Mouse (Mus musculus): ENCODE results near the gene Frmd4a.
"Not testable (repeated sequence)": the region's sequence is repeated elsewhere in the genome, so short reads cannot be mapped to it uniquely, and the experiment has no call there.

The Frmd4a gene

DNA sequence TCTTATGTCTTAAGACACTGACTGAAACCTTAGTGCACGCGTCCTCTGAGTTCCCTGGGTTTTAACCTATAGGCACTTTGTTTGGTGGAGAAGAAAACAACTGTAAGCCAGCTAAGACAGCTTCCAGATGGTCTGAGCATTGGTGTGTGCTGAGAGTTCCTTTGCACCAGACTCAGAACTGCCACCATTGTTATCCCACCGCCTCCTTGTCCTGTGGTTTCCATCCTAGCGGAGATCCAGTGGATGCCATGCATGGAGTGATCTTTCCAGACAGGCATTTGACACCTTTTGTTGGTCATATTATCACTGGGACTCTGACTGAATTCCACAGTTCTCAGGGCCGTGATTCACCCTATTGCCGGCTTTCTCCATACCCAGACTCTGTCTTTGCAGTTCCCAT lies 205.8 kb downstream of the Frmd4a start:
- no peak for DNase-seq

DNA sequence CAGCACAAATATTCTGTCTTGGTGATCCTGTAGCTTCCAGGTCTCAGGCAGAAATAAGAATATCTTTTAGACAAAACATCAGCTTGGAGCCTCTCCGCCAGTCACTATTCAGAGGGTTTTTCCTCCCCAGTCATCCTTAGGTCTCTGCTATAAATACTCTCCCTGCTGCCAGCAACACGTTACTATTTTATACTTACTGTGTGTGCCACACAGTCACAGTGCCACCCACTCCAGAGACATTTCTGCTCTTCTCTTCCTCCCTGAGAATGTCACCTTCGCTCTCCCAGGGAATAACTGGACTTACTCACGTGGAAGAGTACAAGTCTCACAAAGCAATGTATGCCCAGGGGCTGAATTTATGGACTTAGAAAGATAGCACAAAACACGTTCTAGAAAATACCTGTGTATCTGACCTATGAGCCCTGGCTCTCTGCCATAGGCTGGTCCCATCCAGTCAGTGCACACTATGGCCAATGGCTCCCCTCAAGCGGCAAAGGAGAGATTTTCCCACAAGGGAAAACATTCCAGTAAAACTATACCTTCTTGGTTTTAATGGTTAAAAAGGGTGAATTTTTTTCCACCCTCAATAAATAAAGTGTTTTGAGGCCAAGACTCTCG lies 209.5 kb downstream of the Frmd4a start:
- peak; percentile 42 for DNase-seq

DNA sequence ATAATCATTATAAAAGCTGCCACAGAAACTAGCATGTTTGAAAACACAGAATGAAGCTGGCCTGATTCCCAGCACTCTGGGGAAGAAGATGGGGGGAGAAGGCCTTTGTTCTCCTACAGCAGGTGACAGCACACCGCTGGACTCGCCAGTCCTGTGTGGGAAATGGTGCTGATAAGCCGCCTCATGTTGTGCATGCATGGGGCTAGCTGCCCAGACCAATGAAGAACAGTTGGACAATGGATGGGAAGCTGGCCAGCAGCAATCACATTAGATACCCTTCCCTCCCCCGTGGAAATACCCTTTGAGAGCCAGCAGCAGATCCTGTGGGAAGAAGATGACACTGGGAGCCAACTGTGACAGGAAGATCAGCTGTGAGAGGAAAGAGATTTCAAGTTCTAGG lies 210.0 kb downstream of the Frmd4a start:
- peak; percentile 67 for DNase-seq

DNA sequence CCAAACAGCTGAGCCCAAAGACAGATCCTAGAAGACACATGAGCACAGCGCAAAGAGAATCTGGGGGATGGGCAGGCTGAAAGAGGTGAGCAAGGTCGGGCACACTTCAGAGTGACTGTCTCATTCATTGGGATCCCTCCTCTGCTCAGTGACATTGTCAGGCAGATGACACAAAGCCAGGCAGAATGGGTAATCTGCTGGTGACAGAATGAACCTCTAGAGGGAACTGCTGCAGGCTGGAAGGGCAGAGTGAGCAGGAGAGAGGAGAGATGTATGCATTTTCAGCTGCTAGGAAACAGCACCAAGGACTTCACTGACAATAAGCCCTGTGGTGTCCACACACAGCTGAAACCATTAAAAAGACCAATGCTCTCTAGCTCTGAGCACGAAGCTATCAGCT lies 211.0 kb downstream of the Frmd4a start:
- no peak for DNase-seq

DNA sequence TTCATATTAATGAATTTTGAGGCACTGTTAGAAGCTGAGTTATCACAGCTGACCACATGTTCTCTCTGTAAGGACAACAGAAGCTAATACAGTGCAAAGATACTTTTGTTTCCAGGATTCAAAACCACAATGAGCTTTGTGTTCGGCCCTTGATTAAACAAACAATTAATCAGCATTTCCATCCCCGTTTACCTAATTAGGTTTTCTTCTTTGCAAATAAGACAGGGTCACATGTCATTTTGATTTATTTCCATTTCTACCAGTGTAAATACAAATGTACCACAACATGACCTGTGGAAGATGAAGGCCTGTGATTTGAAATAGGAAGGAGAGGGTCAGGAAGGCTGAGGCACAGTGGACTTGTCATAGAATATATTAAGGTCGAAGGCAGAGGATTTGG lies 214.8 kb downstream of the Frmd4a start:
- DNase-seq, result no peak

DNA sequence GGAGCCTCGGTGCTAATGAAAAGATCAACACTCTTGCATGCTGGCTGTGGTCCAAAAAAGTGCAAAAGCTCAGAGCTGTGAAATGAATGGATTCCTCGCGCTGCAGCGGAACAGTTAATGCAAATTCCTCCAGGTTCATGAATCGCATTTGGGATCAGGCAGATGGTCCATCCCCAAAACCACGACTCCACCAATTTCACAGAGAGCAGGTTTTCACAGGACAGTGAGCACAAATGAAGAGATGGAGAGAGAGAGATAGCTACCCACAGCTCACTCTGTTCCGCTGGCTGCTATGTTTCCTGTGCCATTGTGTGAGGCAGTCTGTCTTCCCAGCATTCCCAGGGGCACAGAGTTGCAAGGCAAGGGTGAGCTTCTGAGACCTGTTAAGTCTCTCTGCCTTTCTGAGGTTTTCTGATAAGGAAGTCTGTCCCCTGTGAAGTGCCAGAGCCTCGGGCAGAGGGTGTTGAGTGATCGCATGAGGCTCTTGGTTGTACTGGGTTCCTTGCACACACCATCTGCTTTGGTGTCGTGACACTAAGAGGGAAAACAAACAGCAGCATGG lies 215.3 kb downstream of the Frmd4a start:
- DNase-seq, result no peak

DNA sequence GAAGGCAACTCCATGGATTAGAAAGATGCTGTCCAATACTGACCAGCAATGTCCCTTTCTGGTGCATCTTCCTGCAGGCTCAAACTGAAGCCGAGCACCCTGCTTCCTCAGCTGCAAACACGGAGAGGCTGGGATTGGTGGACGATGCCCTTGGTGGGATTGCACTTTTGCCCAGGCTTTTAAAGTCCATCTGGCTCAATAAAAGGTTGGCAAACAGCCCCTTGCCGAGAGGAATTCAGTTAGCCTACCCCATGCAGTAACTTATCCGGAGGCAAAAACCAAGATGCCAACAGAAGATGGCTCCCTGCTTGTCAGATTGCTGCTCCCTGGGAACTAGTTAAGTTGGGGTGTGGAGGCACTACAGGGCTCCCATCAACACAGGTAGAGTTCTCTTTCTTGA lies 220.2 kb downstream of the Frmd4a start:
- no peak for DNase-seq

DNA sequence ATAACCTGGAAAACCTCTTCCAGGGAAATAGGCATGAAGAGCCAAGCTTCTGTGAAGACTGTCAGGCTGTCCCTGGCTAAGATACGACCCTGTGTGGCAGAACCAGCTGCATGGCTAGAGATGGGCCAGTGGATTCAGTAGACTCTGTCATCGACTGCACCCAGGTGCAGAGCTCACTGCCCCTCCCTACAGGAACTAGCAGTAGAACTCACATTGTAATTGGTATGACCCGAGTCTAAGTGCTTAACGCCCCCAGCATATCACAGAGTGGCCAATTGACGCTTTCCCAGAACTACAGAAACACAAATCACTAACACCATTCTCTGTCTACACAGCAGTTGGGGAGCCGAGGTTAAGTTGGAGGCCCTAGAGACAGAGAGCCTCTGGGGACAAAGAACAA lies 232.2 kb downstream of the Frmd4a start:
- no peak for DNase-seq

DNA sequence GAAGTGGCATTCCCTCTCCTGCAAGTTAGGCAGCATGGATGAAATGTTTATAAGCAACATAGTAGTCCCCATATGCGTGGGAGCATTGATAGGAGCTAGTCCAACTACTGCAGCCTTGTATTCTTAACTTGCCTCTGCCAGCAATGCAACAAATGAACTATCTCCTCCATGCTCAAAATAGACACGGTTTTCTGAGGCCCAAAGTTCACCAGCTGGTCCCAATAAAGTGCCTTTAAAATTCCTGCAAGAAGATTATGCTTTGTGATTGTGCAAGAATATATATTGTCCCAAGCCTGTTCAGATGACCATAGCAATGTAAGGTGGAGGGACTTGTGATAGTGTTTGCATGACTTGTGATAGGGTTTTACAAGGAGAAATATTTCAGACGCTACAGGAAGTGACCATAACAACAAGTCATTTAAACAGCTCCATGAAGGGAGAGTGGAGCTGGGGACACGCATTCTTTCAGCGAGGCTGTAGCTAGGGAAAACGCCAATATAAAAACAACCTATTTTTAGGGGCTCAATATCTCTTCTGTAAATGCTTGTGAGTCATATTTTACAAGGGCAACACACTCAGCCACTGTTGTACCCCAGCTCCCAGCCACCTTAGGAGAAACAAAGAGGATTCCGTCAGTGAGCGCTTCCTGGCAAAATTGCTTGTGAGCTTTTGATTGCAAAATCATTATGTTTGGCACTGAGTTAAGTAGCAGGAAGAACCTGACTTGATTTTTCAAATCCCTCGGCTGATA lies 235.2 kb downstream of the Frmd4a start:
- DNase-seq, result peak; percentile 8

DNA sequence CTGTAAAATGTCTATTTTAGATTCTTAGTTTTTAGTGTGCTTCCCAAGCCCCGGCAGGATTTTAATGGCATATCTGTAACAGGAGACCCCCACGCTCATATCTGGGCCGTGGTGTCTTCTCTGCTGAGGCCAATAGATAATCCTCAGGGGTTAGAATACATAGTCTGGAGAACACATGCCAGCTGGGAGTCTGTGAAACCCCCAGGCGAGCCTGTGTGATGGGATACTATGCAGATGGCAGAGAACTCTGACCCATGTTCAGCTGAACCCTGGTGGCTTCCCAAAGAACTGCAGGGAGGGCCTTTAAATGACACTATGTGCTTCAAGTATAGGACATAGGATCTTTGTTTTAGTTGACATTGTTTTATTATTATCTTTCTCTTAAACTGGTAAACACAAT lies 235.8 kb downstream of the Frmd4a start:
- DNase-seq, result peak; percentile 33

DNA sequence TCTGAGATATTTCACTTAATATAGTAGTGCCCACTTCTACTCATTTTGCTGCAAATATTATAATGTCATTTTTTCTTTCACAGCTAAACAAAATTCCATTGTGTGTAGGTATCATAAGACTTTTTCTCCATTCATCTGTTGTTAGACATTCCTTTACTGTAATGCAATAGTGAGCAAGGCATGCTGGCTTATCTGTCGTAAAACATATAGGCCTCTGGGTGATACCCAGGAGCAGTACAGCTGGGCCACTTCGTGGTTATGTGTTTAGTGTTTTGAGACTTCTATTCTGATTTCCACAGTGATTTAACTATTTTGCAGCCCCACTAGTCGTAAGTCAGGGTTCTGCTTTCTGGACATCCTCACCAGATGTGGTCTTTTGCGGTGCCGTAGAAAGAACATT lies 236.6 kb downstream of the Frmd4a start:
- no peak for DNase-seq

DNA sequence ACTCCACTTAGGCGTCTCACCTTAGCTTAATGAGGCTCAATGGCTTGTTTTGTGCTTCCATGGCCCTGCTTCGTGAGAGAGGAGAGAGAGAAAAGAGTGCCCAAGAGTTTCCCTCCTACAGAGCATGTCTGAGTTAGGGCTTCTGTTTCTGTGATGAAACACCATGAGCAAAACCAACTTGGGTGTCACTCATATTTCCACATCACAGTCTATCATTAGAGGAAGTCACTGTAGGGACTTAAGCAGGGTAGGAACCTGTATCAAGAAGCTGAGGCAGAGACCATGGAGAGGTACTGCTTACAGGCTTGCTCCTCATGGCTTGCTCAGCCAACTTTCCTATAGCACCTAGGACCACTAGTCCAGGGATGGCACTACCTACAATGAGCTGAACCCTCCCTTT lies 238.7 kb downstream of the Frmd4a start:
- DNase-seq, result no peak

DNA sequence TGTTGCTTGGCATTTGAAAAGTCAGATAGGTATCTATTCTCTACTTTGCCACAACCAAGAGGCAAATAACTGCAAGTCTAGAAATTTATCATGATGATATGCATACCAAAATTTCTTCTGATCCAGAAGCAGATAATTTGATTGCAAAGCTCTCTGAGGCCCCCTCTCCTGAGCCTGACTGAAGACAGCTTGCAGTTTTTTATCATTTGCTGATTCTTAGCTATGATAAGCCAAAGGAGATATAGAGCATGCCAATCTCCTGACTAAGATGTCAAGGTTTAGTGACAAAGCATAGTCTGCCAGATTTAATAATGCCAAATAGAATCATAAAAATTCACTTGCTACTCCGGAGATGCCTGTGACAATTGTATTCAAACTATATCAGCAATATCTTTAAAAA lies 240.1 kb downstream of the Frmd4a start:
- no peak for DNase-seq

DNA sequence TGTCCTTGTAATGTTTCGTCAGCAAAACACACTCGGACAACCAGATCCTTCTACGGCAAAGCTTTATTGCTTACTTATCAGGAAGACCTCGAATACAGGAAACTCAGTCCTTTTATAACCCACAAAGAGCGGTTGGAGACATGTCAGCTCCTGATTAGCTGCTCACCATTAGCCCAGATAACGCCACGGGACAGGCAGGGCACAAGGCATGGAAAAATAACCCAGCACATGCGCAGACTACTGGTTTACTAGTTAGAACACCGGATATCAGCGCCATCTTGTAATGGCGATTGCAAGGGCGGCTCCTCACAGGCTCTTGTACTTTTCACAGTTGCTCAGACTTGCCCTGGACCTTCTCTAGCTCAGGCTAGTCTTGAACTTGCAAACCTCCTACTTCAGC lies 241.3 kb downstream of the Frmd4a start:
- DNase-seq, result not testable (repeated sequence)

DNA sequence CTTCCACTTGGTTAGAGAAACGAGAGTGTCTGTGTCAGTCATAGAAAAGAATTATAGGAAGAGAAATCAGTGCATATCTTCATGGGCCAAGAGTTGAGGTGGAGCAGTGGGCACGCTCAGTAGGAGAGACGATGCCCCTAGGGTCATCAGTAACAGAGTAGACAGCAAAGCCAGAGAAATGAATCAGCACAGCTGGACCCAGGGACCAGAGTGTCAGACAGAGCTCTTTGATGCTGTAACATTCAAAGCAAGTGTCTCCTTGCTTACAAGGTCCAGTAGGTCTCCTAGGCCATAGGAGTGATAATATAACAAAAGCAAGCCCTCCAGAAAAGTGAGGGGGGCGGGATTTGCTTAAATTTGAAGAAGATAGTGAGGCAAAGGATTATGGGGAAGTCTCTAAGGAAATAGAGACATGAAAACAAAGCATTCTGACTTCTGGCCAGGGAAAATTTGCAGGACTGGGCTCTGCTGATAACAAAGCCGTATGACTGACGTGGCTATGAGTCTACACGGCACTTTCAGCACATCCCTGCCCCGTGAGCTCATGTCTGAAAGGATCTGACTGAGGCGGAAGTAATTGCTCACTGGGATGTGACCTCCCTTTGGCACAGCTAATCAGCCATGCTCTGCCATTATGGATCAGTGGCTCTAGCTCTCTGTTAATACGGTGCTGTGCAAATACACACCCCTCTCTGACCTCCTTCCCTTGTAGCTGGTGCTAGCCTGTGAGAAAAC lies 243.0 kb downstream of the Frmd4a start:
- no peak for DNase-seq

DNA sequence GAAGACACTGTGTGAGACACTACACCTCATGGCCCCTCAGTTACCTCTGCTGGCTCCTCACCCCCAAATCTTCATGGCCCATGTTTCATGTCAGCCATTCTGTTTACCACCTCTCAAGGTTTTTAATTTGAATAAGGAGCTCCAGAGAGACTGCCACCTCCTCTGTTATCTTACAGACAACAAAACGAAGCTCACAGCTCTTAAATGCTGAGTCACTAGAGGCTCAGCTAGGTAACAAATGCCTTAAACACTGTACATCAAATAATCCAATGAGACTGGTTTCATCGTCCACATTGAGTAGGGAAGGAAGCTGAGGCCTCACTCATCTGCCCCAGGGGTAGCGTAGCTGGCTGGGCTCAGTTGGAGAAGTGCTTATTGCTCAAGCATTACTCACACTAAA lies 245.2 kb downstream of the Frmd4a start:
- DNase-seq, result no peak

DNA sequence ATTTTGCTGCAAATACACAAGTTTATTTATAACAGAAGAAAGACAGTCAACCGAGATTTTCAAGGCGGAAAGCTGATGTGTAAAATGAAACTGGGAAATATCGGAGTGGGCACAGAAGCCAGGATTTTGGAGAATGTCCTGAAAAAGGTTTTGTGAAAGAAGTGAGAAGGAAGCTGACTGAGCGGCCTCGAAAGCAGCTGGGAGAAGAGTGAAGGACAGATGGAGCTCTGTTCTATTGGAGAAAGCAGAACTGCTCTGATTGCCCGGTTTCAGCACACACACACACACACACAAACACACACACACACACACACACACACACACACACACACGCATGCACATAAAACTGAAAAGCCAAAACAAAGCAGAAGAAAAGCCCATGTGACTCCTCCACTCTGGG lies 249.9 kb downstream of the Frmd4a start:
- no peak for DNase-seq

DNA sequence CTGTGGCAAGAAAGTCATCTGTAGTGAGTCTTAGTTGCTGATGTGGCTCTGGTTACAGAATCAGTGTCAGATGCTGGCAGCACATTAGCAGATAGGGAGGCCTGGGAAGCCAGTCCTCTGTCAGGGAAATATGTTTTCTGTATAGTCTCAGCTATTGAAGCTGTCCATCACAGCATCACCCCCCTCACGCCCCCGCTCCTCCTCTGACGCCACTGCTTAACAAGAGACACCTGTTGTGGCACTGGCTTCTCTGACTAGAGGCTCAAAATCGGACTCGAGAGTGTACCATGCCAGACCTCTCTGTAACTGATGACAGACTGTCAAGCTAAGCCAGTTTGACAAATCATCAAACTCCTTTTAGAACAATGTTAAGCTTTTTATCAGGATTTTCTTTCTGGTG lies 265.3 kb downstream of the Frmd4a start:
- no peak for DNase-seq

DNA sequence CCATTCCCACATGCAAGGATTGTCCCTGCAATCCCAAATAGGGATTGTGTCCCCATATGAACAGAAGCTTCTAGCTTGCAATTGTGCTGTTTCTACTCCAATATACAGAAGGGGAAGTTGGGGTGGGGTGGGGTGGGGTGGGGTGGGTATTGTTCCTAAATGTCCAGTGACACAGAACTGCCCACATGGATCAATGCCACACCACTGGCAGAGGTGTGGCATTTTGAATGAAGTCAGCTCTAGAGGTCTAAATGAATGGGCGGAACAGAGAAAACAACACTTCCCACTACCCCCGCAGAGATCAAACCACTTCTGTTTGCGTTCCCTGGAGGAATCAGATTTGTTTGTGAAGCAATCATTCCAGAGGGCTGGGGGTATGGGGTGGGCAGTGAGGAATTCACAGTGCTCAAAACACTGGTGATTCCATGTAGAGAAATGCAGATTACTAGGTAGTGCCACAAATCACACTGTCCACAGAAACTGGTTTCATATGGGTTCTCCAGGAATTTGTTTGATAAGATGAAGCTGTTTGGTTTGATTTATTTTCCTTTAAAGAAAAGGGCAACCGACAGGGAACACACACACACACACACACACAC lies 268.3 kb downstream of the Frmd4a start:
- no peak for DNase-seq

DNA sequence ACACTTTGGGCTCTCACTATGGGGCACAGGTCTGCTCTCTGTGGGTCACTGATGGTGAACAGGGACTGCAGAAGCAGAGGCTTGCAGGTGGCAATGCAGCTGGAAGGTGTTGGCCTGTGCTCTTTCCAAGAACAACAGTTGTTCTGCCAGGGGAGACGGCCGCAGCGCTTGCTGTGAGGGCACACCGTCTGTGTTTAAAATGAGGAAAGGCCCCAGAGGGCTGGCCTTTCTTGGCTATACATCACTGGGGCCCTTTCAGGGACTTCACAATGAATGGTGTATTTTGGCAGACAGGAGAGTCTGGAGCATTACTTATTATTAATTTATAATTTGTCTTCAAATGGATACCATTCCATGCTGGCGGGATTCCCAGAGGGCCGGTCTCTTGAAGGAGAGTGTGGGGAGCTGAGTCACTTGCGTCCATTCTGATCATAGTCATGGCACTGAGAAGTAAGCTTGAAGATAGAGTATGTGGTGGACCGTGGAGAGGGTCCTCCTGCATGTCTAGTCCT lies 268.9 kb downstream of the Frmd4a start:
- no peak for DNase-seq

DNA sequence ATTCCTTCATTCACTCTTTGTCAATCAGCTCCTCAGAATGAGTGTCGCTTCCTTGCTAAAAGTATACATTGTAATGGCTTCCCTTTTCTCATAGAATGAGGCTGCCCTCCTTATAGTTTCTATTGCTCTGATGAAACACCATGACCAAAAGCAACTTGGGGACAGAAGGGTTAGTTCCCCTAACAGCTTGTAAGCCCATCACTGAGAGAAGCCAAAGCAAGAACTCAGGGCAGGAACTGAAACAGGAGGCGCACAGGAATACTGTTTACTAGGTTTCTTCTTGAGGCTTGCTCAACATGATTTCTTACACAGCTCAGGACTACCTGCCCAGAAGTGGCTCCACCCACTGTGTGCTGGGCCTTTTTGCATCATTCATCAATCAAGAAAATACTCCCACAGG lies 273.0 kb downstream of the Frmd4a start:
- DNase-seq, result no peak

DNA sequence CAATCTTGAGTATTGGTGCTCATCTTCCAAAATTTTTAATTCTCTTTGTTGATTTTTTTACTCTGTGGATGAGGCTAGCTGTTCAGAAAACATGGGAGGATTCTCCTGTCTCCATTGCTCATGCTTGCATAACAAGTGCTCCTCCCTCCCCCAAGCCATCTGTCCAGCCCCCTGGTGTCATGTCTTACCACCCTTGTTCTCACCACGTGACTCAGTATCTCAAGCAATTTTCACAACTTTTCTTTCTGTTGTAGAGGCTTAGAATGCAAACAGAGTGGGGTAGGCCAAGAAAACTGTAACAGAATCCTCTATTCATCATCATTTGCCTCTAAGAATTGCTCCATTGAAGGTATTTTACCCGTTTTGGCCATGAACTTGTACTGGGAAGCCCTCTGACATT lies 273.6 kb downstream of the Frmd4a start:
- DNase-seq, result no peak

DNA sequence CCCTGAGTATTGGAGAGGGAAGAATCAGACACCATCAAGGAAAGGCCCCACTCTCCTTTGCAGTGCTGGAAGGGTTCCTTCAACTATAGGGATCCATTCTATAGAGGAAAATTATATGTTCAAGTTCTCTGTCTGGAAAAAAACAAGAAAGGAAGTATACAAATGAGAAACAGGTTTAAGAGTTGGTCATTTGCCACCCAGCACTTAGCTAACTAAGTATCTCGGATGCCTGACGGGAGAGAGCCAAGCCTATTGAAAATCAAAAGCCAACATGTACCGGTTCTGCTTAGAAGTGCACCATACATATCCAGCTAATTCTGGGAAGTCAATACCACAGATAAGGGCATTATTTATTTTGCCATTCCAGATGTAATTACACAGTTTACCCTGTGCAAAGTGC lies 274.2 kb downstream of the Frmd4a start:
- DNase-seq, result no peak
